Comparison of ENCODE assay signal across 1 mouse cellular context in the genomic region with DNA sequence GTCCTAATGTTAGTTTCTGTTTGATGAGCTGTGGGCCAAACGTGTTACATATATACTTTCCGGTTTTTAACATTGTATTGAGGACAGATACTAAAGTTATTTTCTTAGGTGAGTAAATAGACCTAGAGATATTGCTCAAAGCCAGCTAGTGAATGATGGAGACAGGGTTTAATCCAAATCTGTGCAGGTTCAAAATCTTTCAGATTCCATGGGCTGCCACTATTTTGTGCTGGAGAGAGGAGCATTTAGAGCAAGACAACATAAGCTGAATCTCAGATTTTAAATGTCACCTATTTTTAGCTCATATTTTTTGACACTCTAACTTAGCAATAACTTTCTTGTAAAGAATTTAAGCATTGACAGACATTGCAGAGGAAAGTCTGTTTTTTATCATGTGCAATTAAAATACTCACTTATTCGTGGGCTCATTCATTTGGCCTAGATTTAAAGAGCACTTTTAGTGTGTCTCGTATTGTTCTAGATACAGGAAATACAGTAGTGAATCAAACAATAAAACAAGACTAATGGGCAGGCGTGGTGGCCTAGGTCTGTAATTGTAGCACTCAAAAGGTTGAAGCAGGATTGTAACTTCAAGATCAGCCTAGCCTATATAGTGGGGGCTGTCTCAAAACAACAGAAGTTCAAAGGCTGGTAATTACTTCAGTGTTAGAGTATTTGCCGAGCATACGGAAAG.
A peak's percentile ranks its signal among the peaks of the same experiment; 100 is the strongest.
TF ChIP-seq lines count a peak whose summit lies in the region.

No protein-coding gene starts in this region.

TF ChIP-seq in CH12.LX, 34 proteins besides CTCF, POLR2A, EP300 and RAD21:
- TF ChIP-seq IRF4 (IDR thresholded peaks at IDR 0.05; ENCODE audit: low read depth, low read length) (0 out of 2 replicates have a peak, but pooled peaks have one; percentile 11), RCOR1 (conservative IDR thresholded peaks at IDR 0.05; ENCODE audit: low read depth, low read length) (0 out of 2 replicates have a peak, but pooled peaks have one; percentile 67), MEF2A (IDR thresholded peaks at IDR 0.05; ENCODE audit: borderline replicate concordance, low read depth, low read length) (peak; percentile 13; the same call in 1 of the 2 replicates), USF2 (conservative IDR thresholded peaks at IDR 0.05; ENCODE audit: low read depth, low read length) (no peak), JUND (conservative IDR thresholded peaks at IDR 0.05; ENCODE audit: low read depth, low read length) (no peak), MAFK (IDR thresholded peaks at IDR 0.05; ENCODE audit: insufficient replicate concordance, low read length) (0 out of 2 replicates have a peak, but pooled peaks have one; percentile 21), CHD1 (IDR thresholded peaks at IDR 0.05; ENCODE audit: low read depth, low read length) (peak; percentile 88), SIN3A (IDR thresholded peaks at IDR 0.05; ENCODE audit: low read length) (peak; percentile 35; the same call in 1 of the 2 replicates), ETS1 (conservative IDR thresholded peaks at IDR 0.05; ENCODE audit: low read depth, low read length) (no peak), MXI1 (IDR thresholded peaks at IDR 0.05; ENCODE audit: low read depth, low read length) (peak; percentile 30), TBP (conservative IDR thresholded peaks at IDR 0.05; ENCODE audit: low read depth, low read length) (0 out of 2 replicates have a peak, but pooled peaks have one; percentile 4)
